Mouse (Mus musculus) heart, embryonic 15.5 days (tissue): ENCODE measurements around the gene Wdr18. TPM values are rescaled to one million over a fixed set of nuclear protein-coding genes. Genes with fewer than 3 reads are reported as not detected.

ENCODE experiments used
- ATAC-seq: fragments of 200-750 bp; cut with Nextera tagmentation; replicated peaks from 2 replicates; pipeline ENCODE4 v1.8.0; 2017; ENCODE audit warnings: low read depth, moderate TSS enrichment; ENCODE audit not compliant: insufficient number of reproducible peaks, insufficient read depth, low FRiP score
- H3K27ac ChIP-seq: fragments of 300-500 bp; sonication (generic); 2 replicates; pipeline ENCODE4 v1.5.1; 2015; ENCODE audit warnings: mild to moderate bottlenecking, inconsistent platforms
- H3K27me3 ChIP-seq: fragments of 300-500 bp; sonication (generic); 2 replicates; pipeline ENCODE4 v1.6.1; 2015; ENCODE audit warnings: inconsistent platforms
- H3K36me3 ChIP-seq: fragments of 300-500 bp; sonication (generic); 2 replicates; pipeline ENCODE4 v1.6.1; 2015; ENCODE audit warnings: mild to moderate bottlenecking, inconsistent platforms
- H3K4me1 ChIP-seq: fragments of 300-500 bp; sonication (generic); replicated peaks from 2 replicates; pipeline ENCODE4 v1.6.1; 2015; ENCODE audit warnings: inconsistent platforms
- H3K4me2 ChIP-seq: fragments of 300-500 bp; sonication (generic); 2 replicates; pipeline ENCODE4 v1.6.1; 2015; ENCODE audit warnings: inconsistent platforms, mild to moderate bottlenecking, moderate library complexity
- H3K4me3 ChIP-seq: fragments of 300-500 bp; sonication (generic); 2 replicates; pipeline ENCODE4 v1.5.1; 2015; ENCODE audit warnings: mild to moderate bottlenecking, inconsistent platforms
- H3K9ac ChIP-seq: fragments of 300-500 bp; sonication (generic); 2 replicates; pipeline ENCODE4 v1.6.1; 2015; ENCODE audit warnings: mild to moderate bottlenecking, inconsistent platforms
- H3K9me3 ChIP-seq: fragments of 300-500 bp; sonication (generic); replicated peaks from 2 replicates; pipeline ENCODE4 v1.6.1; 2016; ENCODE audit warnings: inconsistent platforms
- WGBS: fragments of 180-500 bp; shearing (Covaris S2); methylation state at CpG from one replicate; pipeline ENCODE4 v1.1.7; 2015; ENCODE audit warnings: mixed read lengths; 5-methylcytosine and 5-hydroxymethylcytosine counted together
- polyA plus RNA-seq: library from polyadenylated mRNA; unstranded; fragments of >200 nt; fragmentation: Nextera tagmentation; extraction: Ambion mirVana; gene quantifications from 2 replicates; pipeline ENCODE4 v1.2.1, GENCODE M21; 2015

Wdr18 gene
- 56.7 and 66.6 TPM in 2 replicates for polyA plus RNA-seq

DNA sequence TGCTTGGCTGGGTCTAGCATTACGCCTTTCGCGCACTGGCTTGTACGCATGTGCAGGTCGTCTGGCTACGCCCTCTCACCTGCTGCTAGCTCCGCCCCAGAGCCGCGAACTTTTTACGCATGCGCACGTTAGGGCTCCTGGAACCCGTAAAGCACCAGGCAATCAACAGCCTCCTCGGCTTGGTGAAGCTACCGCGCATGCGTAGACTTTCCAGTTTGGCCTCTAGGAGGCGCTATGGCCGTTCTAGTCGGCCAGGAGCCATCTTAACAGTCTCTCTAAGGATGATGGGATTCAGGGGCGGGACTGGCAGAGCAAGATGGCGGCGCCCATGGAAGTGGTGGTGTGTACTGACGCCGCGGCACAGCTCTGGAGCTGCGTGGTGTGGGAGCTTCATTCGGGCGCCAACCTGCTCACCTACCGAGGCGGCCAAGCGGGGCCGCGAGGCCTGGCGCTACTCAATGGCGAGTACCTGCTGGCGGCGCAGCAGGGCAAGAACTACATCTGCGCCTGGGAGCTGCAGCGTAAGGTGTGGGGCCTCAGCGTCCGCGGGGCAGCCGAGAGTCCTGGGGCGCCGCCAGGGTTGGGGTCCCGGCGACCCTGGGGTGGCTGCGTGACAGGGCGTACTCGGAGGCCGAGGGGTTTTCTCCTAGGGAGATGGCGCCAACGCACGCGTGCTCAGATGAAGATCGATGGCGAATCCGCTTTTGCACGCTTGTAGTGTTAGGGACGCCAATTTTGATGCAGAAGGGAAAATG, at the start of gene Wdr18:
TSS of gene Wdr18 (plus strand) at position 306 of the 755 bp plus-strand sequence.
- Histone ChIP-seq H3K9me3 (no peaks in the 10 kb centered on the region), H3K4me2 (peak within 1 kb of the TSS; percentile 78), H3K9ac (peak within 1 kb of the TSS; percentile 85), H3K4me3 (peak within 1 kb of the TSS; percentile 93), H3K36me3 (peaks cover 24% of the 10 kb centered on the region), H3K27ac (peak within 1 kb of the TSS; percentile 72), H3K4me1 (peaks cover 16% of the 10 kb centered on the region), H3K27me3 (no peaks in the 10 kb centered on the region)
- ATAC-seq, result peak; percentile 95
- under 1% methylated on average over 61 of the region's 61 CpGs for WGBS

DNA sequence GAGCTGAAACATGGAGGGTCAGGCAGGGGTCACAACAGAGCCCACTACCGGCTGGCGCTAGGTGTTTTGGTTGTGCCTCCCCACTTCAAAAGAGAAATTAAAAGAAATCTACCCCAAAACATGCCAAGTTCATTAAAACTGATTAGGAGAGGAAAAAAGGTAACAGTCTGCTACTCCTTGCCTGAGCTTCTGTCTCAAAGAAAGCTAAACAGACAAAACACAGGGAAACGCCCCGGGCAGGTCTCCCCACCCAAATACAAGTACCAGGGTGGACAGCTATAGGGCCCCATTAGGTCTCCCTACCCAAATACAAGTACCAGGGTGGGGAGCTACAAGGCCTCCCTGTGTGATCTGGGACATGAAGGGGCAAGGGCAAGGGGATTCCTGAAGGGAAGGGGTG, 49.4 kb upstream of the Wdr18 start, which contains the start of gene Gm26602:
TSS of gene Gm26602 (plus strand) at position 301 of the 400 bp plus-strand sequence.
- H3K9ac ChIP-seq, result no peak within 1 kb of the TSS
- H3K4me3 ChIP-seq, result no peak within 1 kb of the TSS
- H3K4me2 ChIP-seq, result no peak within 1 kb of the TSS
- peaks cover 20% of the 10 kb centered on the region for H3K36me3 ChIP-seq
- H3K27ac ChIP-seq, result no peak within 1 kb of the TSS
- peaks cover 34% of the 10 kb centered on the region for H3K4me1 ChIP-seq
- no peaks in the 10 kb centered on the region for H3K9me3 ChIP-seq
- no peaks in the 10 kb centered on the region for H3K27me3 ChIP-seq
- ATAC-seq, result no peak
- WGBS, result 94% methylated on average over 4 of the region's 4 CpGs

DNA sequence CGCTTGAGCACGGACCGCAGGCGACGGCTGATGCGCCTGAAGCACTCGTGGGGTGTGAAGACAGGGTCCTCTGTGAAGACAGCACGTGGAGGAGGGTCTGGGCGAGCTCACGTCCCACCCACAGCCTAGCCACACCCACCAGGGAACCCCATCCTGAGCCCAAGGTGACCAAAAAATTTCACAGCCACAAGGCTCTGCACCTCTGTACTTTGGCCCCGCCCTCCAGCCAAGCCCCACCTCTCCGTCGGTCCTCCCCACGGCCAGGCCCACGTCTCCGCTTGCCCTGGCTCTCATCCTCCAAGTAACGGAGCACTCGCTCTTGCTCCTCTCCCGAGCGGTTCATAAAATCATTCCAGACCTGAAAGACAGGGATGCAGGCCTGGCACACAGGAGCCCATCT, 47.5 kb upstream of the Wdr18 start:
- no peak overlapping the region for H3K27ac ChIP-seq
- peaks cover 8% of the 10 kb centered on the region; the same call in 1 of the 2 replicates for H3K36me3 ChIP-seq
- ATAC-seq, result no peak
- peaks cover 3% of the 10 kb centered on the region for H3K27me3 ChIP-seq
- no peaks in the 10 kb centered on the region for H3K9me3 ChIP-seq
- H3K4me1 ChIP-seq, result peaks cover 43% of the 10 kb centered on the region
- no peak overlapping the region for H3K9ac ChIP-seq
- H3K4me3 ChIP-seq, result no peak overlapping the region
- no peak overlapping the region for H3K4me2 ChIP-seq
- WGBS, result 67% methylated on average over 20 of the region's 20 CpGs

DNA sequence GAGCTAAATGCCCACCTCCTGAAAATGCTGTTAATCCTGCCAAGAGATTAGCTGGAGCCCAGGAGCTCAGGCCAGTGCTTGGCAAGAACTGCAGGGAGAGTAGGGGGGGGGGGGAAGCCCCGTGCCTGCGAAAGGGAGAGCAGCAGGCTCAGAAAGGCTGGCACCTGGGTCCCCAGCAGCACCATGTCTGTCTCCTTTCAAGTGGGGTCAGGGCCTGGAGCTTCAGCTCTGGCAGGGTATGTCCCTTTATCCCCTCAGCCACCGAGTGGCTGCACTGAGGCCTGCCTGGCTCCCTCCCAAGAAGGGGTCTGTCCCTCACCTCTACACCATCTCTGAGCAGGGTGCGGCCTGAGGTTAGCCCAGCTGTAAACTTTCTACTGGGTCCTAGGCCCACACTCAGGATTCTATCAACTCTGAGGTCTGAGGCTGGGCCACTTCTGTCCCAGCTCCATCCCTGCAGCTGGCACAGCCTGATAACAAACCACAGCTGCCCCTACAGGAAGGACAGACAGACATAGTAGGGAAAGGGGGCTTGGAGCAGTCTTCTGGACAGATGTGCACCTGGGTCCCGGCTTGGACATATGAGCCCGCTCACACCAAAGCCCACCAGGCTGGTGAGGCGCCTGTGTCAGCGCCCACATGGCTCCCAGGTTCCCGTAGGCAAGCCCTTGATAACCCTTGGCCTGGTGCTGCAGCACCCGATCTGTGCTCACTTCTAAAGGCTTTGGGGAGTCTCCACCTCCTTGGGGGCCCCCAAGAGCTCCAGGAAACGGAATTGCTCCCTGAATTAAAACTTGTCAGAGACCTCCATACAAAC, 45.6 kb upstream of the Wdr18 start:
- H3K4me2 ChIP-seq, result 0 out of 2 replicates have a peak overlapping the region, but pooled peaks have one; percentile 1
- no peaks in the 10 kb centered on the region for H3K9me3 ChIP-seq
- 58% methylated on average over 11 of the region's 11 CpGs for WGBS
- no peak overlapping the region for H3K4me3 ChIP-seq
- H3K9ac ChIP-seq, result no peak overlapping the region; the same call in 1 of the 2 replicates
- no peak for ATAC-seq
- H3K36me3 ChIP-seq, result peaks cover 8% of the 10 kb centered on the region; the same call in 1 of the 2 replicates
- peak overlapping the region; percentile 26; the same call in 1 of the 2 replicates for H3K27ac ChIP-seq
- peaks cover 22% of the 10 kb centered on the region for H3K27me3 ChIP-seq
- peaks cover 53% of the 10 kb centered on the region for H3K4me1 ChIP-seq

DNA sequence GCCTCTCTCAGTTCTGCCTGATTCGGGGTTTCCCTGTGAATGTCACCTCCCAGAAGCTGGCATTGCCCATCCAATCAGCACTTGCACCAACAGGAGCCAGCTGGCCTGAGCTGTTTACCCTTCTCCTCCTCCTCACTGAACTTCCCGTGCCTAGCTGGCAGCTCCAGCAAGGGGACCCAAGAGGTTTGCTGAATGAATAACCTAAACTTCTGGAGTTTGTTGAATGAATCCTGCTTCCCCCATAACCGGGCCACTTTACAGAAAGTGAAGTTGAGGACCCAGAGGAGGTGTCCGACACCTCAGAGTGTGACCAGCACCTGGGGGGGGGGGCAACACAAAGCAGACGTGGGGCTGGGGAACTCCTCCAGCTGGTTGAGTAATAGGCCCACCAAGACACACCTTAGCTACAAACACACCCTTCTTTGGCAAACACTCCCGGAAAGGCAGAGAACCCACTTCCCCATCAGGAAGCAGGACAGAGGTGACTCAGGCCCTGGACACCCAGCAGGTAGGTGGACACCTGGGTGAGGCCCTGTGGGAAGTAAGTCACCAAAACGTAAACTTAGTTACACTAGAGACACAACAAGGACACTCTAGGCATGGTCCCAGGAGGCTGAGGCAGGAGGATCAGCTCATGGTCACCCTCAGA, 44.9 kb upstream of the Wdr18 start:
- H3K9ac ChIP-seq, result no peak overlapping the region; the same call in 1 of the 2 replicates
- H3K4me2 ChIP-seq, result 0 out of 2 replicates have a peak overlapping the region, but pooled peaks have one; percentile 1
- no peak overlapping the region for H3K27ac ChIP-seq
- H3K4me3 ChIP-seq, result no peak overlapping the region
- ATAC-seq, result no peak
- H3K27me3 ChIP-seq, result peaks cover 29% of the 10 kb centered on the region
- H3K4me1 ChIP-seq, result peaks cover 55% of the 10 kb centered on the region
- no peaks in the 10 kb centered on the region for H3K9me3 ChIP-seq
- H3K36me3 ChIP-seq, result peaks cover 8% of the 10 kb centered on the region; the same call in 1 of the 2 replicates
- 63% methylated on average over 7 of the region's 7 CpGs for WGBS

DNA sequence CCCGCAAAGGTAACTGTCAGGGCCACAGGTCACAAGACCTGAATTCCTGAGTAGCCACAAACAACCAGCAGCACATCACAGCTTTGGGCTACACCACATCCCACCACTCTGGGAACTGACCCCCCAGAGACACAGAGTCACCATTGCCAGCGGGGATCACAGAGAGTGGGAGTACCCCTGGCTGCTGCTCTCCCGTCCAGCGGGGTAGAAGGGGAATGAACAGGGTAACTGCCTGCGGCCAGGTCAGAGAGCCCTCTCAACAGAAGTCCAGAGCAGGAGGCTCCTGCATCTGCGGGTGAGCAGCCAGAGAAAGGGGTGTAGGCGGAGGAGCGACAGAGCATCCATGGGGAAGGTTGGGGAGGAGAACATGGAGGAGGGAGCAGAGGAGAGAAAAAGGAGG, 43.9 kb upstream of the Wdr18 start:
- H3K4me1 ChIP-seq, result peaks cover 63% of the 10 kb centered on the region

DNA sequence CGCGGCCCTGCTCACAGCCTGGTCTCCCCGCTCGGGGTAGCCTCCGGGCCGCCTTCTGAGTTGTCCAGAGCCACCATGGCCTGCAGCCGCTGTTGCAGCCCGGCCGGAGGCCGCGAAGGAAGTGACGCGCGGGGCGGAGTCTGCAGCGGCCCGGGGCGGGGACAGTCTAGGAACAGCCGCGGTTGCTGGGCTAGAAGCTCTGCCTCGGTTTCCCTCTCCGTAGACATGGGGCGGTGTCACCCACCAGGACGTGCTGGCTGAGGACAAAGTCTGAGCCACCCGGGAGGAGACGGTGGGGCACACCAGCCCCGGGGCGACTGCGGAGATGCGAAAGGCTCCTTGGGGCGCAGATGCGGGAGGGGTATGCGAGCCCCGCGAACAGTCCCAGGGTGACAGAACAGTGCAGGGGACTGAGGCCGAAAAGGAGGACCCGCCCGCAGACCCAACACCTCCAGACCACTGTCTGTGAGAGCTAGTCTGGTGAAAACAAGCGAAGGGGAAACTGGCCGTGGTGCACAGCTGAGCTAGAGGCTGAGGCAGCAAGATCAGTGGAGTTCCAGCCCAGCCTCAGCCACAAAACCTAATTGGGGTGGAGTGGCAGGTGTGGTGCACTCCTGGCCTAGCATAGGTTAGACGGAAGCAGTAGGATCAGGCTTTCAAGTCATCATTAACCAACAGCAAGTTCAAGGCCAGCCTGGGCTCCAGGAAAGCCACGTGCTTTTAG, 43.0 kb upstream of the Wdr18 start, which contains the start of gene Kiss1r:
TSS of gene Kiss1r (plus strand) at position 164 of the 724 bp plus-strand sequence.
- Histone ChIP-seq H3K27me3 (peaks cover 48% of the 10 kb centered on the region), H3K36me3 (no peaks in the 10 kb centered on the region), H3K9me3 (no peaks in the 10 kb centered on the region), H3K4me1 (peaks cover 71% of the 10 kb centered on the region), H3K4me3 (peak within 1 kb of the TSS; percentile 81), H3K27ac (peak within 1 kb of the TSS; percentile 77), H3K9ac (peak within 1 kb of the TSS; percentile 94), H3K4me2 (peak within 1 kb of the TSS; percentile 94)
- peak; percentile 82 for ATAC-seq
- WGBS, result 2% methylated on average over 42 of the region's 42 CpGs

More for the DNA sequence above, 43.9 kb upstream of the Wdr18 start:
- Histone ChIP-seq H3K4me2 (peak overlapping the region; percentile 94), H3K27me3 (peaks cover 39% of the 10 kb centered on the region), H3K27ac (0 out of 2 replicates have a peak overlapping the region, but pooled peaks have one; percentile 4), H3K4me3 (peak overlapping the region; percentile 81), H3K36me3 (peaks cover 1% of the 10 kb centered on the region; the same call in 1 of the 2 replicates), H3K9me3 (no peaks in the 10 kb centered on the region), H3K9ac (peak overlapping the region; percentile 94)
- no peak for ATAC-seq
- WGBS, result 10% methylated on average over 8 of the region's 8 CpGs

DNA sequence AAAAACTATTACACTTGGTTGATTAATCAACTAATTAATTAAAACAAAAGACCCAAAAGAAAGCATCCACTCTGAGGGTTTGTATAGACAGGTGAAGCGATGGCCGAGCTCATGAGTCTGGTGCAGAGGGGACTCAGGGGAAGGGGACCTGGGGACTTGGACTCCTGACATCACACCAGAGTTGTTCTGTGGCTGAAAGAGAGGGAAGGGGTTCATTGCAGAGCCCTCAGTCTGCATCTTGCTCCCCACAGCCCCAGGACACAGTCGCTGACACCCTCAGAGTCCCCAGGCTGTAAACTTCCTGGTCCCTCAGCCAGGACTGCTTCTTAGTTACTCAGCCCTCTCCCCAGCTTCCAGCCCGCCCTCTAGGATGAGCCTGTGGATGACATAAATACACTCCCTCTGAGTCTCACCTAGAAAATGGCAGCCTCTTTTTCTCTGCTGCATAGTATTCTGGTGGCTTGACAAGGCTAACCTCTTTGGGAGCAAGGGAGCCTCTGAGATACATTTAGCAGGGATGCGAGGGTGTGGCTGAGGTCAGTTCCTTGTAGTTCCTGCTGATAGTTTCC, 42.3 kb upstream of the Wdr18 start:
- WGBS, result 68% methylated on average over 5 of the region's 5 CpGs
- Histone ChIP-seq H3K27ac (no peak overlapping the region), H3K9me3 (no peaks in the 10 kb centered on the region), H3K4me3 (peak overlapping the region; percentile 81), H3K4me1 (peaks cover 72% of the 10 kb centered on the region), H3K4me2 (peak overlapping the region; percentile 94), H3K9ac (peak overlapping the region; percentile 94; the same call in 1 of the 2 replicates), H3K36me3 (no peaks in the 10 kb centered on the region), H3K27me3 (peaks cover 55% of the 10 kb centered on the region)
- ATAC-seq, result no peak

DNA sequence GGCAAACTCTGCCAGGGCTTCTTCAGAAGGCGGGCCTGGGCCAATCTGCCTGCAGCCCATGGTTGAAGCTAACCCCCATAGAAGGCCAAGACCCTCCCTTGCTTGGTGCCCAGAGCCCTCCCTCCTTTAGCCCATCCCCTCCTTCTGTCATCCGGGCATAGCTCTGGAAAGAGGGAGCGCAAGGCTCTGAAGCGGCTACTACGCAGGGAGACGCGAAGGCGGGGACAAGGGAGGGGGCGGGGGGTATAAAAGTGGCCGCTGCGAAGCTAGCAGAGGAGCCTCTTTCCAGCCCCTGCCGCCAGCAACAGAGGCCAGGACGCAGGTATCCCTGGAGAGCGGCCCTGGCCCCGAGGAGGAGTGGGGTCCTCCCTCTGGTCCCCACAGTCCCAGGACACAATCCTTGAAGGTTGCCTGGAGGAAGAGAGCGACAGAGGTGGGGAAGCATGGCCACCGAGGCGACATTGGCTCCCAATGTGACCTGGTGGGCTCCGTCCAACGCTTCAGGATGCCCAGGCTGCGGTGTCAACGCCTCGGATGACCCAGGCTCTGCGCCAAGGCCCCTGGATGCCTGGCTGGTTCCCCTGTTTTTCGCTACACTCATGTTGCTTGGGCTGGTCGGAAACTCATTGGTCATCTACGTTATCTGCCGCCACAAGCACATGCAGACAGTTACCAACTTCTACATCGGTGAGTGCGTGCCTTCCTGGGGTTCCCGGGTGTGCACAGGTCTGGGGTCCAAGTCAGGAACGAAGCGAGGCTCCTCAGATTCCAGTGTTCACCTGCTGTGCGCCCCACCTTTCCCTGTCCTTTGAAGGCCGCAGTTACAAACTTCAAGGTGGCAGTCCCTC, 41.5 kb upstream of the Wdr18 start:
- Histone ChIP-seq H3K27me3 (peaks cover 63% of the 10 kb centered on the region), H3K4me3 (peak overlapping the region; percentile 33), H3K9me3 (no peaks in the 10 kb centered on the region), H3K9ac (0 out of 2 replicates have a peak overlapping the region, but pooled peaks have one; percentile 10), H3K36me3 (no peaks in the 10 kb centered on the region), H3K4me2 (peak overlapping the region; percentile 53), H3K27ac (no peak overlapping the region), H3K4me1 (peaks cover 69% of the 10 kb centered on the region)
- 8% methylated on average over 35 of the region's 35 CpGs for WGBS
- ATAC-seq, result no peak
